Mouse (Mus musculus): ENCODE results near the gene Slc1a2. TPM values are rescaled to one million over a fixed set of nuclear protein-coding genes. Genes with fewer than 3 reads are reported as not detected.

Gene Slc1a2
- polyA plus RNA-seq, 1 experiment from 2014 or later: 18.9 TPM

DNA sequence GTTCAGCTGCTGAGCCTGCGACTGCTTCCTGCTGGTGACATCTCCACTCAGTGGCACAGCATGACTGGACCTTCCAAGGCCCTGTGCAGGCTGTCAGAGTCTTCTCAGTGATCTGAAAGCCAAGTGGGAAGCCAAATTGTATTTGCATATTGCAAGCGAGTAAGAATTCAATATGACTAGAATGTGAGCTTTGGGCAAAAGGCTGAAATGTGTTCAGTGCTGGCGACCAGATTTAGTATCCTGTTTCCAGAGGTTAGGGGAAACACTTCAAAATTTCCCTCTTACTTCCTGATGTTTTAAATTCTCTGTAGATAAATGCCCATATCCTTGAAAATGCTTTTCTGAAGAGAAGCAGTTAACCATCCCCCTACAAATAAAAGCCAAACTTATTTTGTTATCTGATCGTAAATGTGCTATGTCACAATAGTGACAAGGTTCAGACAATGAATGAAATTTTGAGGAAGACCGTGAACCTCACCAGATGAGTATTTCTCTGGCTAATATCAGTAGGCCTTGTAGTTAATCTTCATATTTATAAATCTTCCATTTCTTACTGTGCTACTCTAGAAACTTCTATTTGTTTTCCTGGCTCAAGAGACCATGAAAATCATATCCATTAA is 98.9 kb downstream of the Slc1a2 start:
- Histone ChIP-seq H3K4me1 (no peaks in the 10 kb centered on the region), H3K27ac (no peak overlapping the region), H3K27me3 (replicated peaks) (no peaks in the 10 kb centered on the region), H3K4me3 (no peak overlapping the region), H3K9me3 (no peaks in the 10 kb centered on the region), H3K36me3 (replicated peaks) (peaks cover 4% of the 10 kb centered on the region; the same call in 1 of the 2 replicates), H3K9ac (no peak overlapping the region), H3K4me2 (no peak overlapping the region)
- ATAC-seq (replicated peaks): no peak
- WGBS: 86% methylated on average over 5 of the region's 5 CpGs

DNA sequence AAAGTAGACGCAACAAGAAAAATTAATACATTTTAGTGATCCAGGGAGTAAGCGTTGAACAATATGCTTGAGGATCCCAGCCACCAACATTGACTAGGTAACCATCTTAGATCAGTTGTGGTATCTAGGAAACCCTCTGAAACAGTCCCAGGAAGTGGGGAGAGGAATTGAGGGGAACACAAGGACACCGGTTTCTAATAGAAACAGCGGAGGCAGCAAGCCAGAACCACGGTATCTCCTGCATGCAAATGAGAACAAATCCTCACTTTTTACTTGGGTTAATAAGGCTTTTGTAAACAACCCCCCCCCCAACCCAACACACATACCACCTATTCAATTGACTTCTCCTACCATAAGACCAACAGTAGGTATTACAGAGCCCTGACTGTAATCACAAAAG is 101.0 kb downstream of the Slc1a2 start:
- H3K9me3 ChIP-seq: no peaks in the 10 kb centered on the region
- no peak for ATAC-seq (replicated peaks)
- H3K4me2 ChIP-seq: no peak overlapping the region
- H3K27me3 ChIP-seq (replicated peaks): no peaks in the 10 kb centered on the region
- H3K36me3 ChIP-seq (replicated peaks): peaks cover 4% of the 10 kb centered on the region; the same call in 1 of the 2 replicates
- H3K27ac ChIP-seq: no peak overlapping the region
- H3K4me1 ChIP-seq: no peaks in the 10 kb centered on the region
- no peak overlapping the region for H3K9ac ChIP-seq
- WGBS: 89% methylated on average over 5 of the region's 5 CpGs
- no peak overlapping the region for H3K4me3 ChIP-seq

DNA sequence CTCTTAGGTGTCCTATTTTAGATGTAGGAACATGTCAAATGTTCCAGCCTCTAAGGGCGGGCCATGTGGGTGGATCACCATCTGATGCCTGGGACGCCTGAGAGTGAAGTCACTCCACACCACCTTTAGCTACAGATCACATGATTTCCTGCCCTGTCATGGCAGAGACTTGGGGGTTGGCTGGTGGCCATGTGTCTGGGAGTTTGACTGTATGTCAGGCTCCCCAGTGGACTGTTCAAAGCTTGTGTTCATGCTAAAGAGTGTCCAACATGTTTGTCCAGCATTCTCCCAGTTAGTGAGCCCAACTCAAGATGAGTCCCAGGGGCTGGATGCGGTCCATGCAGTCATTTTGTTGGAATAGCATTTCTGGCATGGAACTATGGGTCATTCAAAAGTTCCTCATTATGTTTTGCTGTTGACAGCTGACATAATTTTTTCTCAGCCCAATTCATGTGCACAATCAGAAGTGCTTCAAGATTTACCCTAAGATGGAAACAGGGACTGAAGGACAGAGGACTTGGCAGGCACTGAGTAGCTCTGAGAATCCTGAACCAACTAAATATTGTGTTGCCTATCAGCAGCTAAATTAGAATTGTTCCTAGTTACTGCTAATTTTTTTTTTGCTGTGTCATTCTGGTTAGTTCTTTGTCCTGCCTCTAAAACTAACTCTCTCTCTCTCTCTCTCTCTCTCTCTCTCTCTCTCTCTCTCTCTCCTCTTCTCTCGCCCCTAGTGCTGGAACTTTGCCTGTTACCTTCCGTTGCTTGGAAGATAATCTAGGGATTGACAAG is 102.0 kb downstream of the Slc1a2 start:
- H3K36me3 ChIP-seq (replicated peaks): peaks cover 4% of the 10 kb centered on the region; the same call in 1 of the 2 replicates
- ATAC-seq (replicated peaks): no peak
- no peaks in the 10 kb centered on the region for H3K27me3 ChIP-seq (replicated peaks)

GRCm38 (mm10) chr2:102763176-102763575 is 104.7 kb downstream of the Slc1a2 start:
- no peak for ATAC-seq (replicated peaks)
- no peak overlapping the region for H3K4me3 ChIP-seq
- 83% methylated on average over 3 of the region's 3 CpGs for WGBS

More for the DNA sequence above, 102.0 kb downstream of the Slc1a2 start:
- H3K4me2 ChIP-seq: no peak overlapping the region
- no peak overlapping the region for H3K9ac ChIP-seq
- WGBS: 90% methylated on average over 5 of the region's 5 CpGs
- H3K9me3 ChIP-seq: no peaks in the 10 kb centered on the region
- no peaks in the 10 kb centered on the region for H3K4me1 ChIP-seq
- no peak overlapping the region for H3K27ac ChIP-seq
- H3K4me3 ChIP-seq: no peak overlapping the region

DNA sequence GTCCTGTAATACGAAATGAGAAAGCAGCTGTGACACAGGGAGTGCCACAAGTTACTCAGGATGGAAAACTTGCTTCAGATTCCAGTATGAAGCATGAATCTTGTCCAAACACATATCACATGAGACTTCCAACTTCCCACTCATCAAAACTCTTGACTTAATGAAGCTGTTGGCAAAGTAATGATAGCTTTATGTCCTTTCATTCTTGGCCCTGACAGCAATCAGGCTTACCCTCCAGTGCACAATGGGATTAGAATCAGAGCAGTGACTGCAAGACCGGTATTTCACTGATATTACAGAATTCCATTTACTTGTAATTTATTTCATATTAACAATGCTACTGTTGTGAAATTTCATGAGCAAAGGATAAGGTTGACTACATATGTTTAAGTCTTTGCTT is 105.5 kb downstream of the Slc1a2 start:
- H3K9me3 ChIP-seq: no peaks in the 10 kb centered on the region
- no peaks in the 10 kb centered on the region for H3K4me1 ChIP-seq
- H3K36me3 ChIP-seq (replicated peaks): peaks cover 4% of the 10 kb centered on the region; the same call in 1 of the 2 replicates
- WGBS: 76% methylated on average over 2 of the region's 2 CpGs
- H3K27ac ChIP-seq: no peak overlapping the region
- no peak overlapping the region for H3K4me3 ChIP-seq
- no peak for ATAC-seq (replicated peaks)
- no peak overlapping the region for H3K4me2 ChIP-seq
- H3K9ac ChIP-seq: no peak overlapping the region
- no peaks in the 10 kb centered on the region for H3K27me3 ChIP-seq (replicated peaks)

More at GRCm38 (mm10) chr2:102763176-102763575, 104.7 kb downstream of the Slc1a2 start:
- H3K4me1 ChIP-seq: no peaks in the 10 kb centered on the region
- H3K9ac ChIP-seq: no peak overlapping the region
- H3K27ac ChIP-seq: no peak overlapping the region
- H3K27me3 ChIP-seq (replicated peaks): no peaks in the 10 kb centered on the region
- peaks cover 4% of the 10 kb centered on the region; the same call in 1 of the 2 replicates for H3K36me3 ChIP-seq (replicated peaks)
- H3K4me2 ChIP-seq: no peak overlapping the region
- no peaks in the 10 kb centered on the region for H3K9me3 ChIP-seq

GRCm38 (mm10) chr2:102764602-102765374 is 106.3 kb downstream of the Slc1a2 start:
- peaks cover 8% of the 10 kb centered on the region; the same call in 1 of the 2 replicates for H3K36me3 ChIP-seq (replicated peaks)

GRCm38 (mm10) chr2:102768267-102768666 is 109.8 kb downstream of the Slc1a2 start:
- H3K4me3 ChIP-seq: no peak overlapping the region
- 0 out of 2 replicates have a peak, but pooled peaks cover 5% of the 10 kb centered on the region for H3K36me3 ChIP-seq (replicated peaks)
- ATAC-seq (replicated peaks): no peak
- 85% methylated on average over 3 of the region's 3 CpGs for WGBS
- no peaks in the 10 kb centered on the region for H3K27me3 ChIP-seq (replicated peaks)
- H3K27ac ChIP-seq: no peak overlapping the region
- no peak overlapping the region for H3K4me2 ChIP-seq
- no peaks in the 10 kb centered on the region for H3K9me3 ChIP-seq
- no peak overlapping the region for H3K9ac ChIP-seq
- no peaks in the 10 kb centered on the region for H3K4me1 ChIP-seq

More at GRCm38 (mm10) chr2:102764602-102765374, 106.3 kb downstream of the Slc1a2 start:
- Histone ChIP-seq H3K4me2 (no peak overlapping the region), H3K9ac (no peak overlapping the region), H3K4me1 (no peaks in the 10 kb centered on the region), H3K9me3 (no peaks in the 10 kb centered on the region), H3K27ac (no peak overlapping the region), H3K4me3 (no peak overlapping the region), H3K27me3 (replicated peaks) (no peaks in the 10 kb centered on the region)
- no peak for ATAC-seq (replicated peaks)
- WGBS: 90% methylated on average over 8 of the region's 8 CpGs

- Histone ChIP-seq H3K27ac (no peak overlapping the region), H3K4me1 (no peaks in the 10 kb centered on the region), H3K27me3 (replicated peaks) (no peaks in the 10 kb centered on the region), H3K4me2 (no peak overlapping the region), H3K9ac (no peak overlapping the region), H3K36me3 (replicated peaks) (0 out of 2 replicates have a peak, but pooled peaks cover 5% of the 10 kb centered on the region), H3K9me3 (no peaks in the 10 kb centered on the region), H3K4me3 (no peak overlapping the region)
- WGBS: 92% methylated on average over 1 of the region's 1 CpGs
- ATAC-seq (replicated peaks): no peak
Observed at GRCm38 (mm10) chr2:102771304-102771703, 112.8 kb downstream of the Slc1a2 start.

- 0 out of 2 replicates have a peak, but pooled peaks cover 5% of the 10 kb centered on the region for H3K36me3 ChIP-seq (replicated peaks)
- WGBS: 93% methylated on average over 5 of the region's 5 CpGs
- no peak overlapping the region for H3K4me3 ChIP-seq
- no peak overlapping the region for H3K9ac ChIP-seq
- H3K9me3 ChIP-seq: no peaks in the 10 kb centered on the region
- ATAC-seq (replicated peaks): no peak
- H3K4me2 ChIP-seq: no peak overlapping the region
- H3K27me3 ChIP-seq (replicated peaks): no peaks in the 10 kb centered on the region
- no peaks in the 10 kb centered on the region for H3K4me1 ChIP-seq
- no peak overlapping the region for H3K27ac ChIP-seq
Observed at GRCm38 (mm10) chr2:102772276-102772675, 113.8 kb downstream of the Slc1a2 start.

- Histone ChIP-seq H3K27me3 (replicated peaks) (no peaks in the 10 kb centered on the region), H3K9ac (no peak overlapping the region), H3K9me3 (no peaks in the 10 kb centered on the region), H3K36me3 (replicated peaks) (peaks cover 5% of the 10 kb centered on the region; the same call in 1 of the 2 replicates), H3K4me1 (no peaks in the 10 kb centered on the region), H3K4me2 (no peak overlapping the region), H3K27ac (no peak overlapping the region), H3K4me3 (no peak overlapping the region)
- ATAC-seq (replicated peaks): no peak
- WGBS: 86% methylated on average over 4 of the region's 4 CpGs
Observed at GRCm38 (mm10) chr2:102774700-102775099, 116.2 kb downstream of the Slc1a2 start.

GRCm38 (mm10) chr2:102775561-102775960 is 117.1 kb downstream of the Slc1a2 start:
- ATAC-seq (replicated peaks): no peak
- no peaks in the 10 kb centered on the region for H3K9me3 ChIP-seq
- no peak overlapping the region for H3K9ac ChIP-seq
- no peak overlapping the region for H3K4me2 ChIP-seq
- WGBS: 44% methylated on average over 1 of the region's 1 CpGs
- no peak overlapping the region for H3K4me3 ChIP-seq
- H3K27ac ChIP-seq: no peak overlapping the region
- H3K27me3 ChIP-seq (replicated peaks): no peaks in the 10 kb centered on the region
- H3K36me3 ChIP-seq (replicated peaks): peaks cover 3% of the 10 kb centered on the region; the same call in 1 of the 2 replicates
- H3K4me1 ChIP-seq: no peaks in the 10 kb centered on the region

DNA sequence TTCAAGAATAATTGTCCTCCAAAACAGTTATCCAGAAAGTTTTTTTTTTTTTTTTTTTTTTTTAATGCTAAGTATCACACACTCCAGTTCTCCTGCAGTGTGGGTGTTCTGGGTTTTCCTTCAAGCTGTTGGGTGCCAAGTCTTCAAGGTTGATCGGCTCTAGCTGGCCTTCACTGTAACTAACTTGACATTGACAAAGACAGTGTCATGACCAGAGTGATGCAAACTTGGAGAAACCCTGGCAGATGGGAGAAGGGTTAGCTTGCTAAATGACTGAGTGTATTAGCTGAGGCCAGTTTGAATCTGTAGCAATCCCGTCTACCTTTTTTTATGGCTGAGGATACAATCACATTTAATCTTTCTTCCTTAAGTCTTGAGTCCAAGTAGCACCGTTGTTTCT is 119.7 kb downstream of the Slc1a2 start:
- no peak overlapping the region for H3K4me3 ChIP-seq
- no peak overlapping the region for H3K4me2 ChIP-seq
- WGBS: 97% methylated on average over 3 of the region's 3 CpGs
- H3K36me3 ChIP-seq (replicated peaks): peaks cover 3% of the 10 kb centered on the region; the same call in 1 of the 2 replicates
- H3K27ac ChIP-seq: no peak overlapping the region
- H3K9me3 ChIP-seq: no peaks in the 10 kb centered on the region
- H3K27me3 ChIP-seq (replicated peaks): no peaks in the 10 kb centered on the region
- ATAC-seq (replicated peaks): no peak
- no peaks in the 10 kb centered on the region for H3K4me1 ChIP-seq
- H3K9ac ChIP-seq: no peak overlapping the region

Data from midbrain, embryonic 15.5 days (tissue).